Mouse (Mus musculus): ENCODE results near the gene Pdgfc. TPM values are rescaled to one million over a fixed set of nuclear protein-coding genes. Genes with fewer than 3 reads are reported as not detected.

Pdgfc gene
- total RNA-seq (2014; rRNA removed) (2.1 and 2.6 TPM in 2 replicates), polyA plus RNA-seq (2012; rRNA removed) (1.1 and 1.5 TPM in 2 replicates)

DNA sequence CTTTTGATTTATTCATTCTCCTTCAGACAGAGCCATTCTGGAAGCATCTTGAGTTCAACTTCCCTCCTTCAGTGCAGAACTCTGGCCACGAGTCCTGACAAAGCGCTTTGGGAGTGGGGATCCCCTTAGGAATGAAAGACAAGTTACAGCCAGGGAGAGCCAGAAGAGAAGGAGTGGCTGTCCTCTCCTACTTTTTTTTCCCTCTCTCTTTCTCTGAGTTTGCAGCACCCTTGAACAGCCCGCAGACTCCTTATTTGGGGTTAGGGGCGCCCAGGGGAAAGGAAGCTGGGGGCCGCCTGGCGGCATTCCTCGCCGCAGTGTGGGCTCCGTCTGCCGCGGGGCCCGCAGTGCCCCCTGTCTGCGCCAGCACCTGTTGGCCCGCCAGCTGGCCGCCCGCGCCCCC is at the start of gene Pdgfc:
Gene Pdgfc (plus strand): TSS at position 266 of the 403 bp plus-strand sequence.
- H3K9ac ChIP-seq (ENCODE audit: low read depth, low read length) = peak within 1 kb of the TSS; percentile 78
- no peaks in the 10 kb centered on the region; the same call in 1 of the 2 replicates for H3K4me1 ChIP-seq (ENCODE audit: control insufficient read depth, insufficient read depth, low read length)
- no peaks in the 10 kb centered on the region for H3K36me3 ChIP-seq (ENCODE audit: control insufficient read depth, insufficient read depth, low read length)
- no peaks in the 10 kb centered on the region for H3K27me3 ChIP-seq (ENCODE audit: control insufficient read depth, insufficient read depth, low read length)
- H3K79me2 ChIP-seq (ENCODE audit: control insufficient read depth, insufficient read depth, low read length) = no peaks in the 10 kb centered on the region
- H3K4me3 ChIP-seq (ENCODE audit: insufficient read depth, low read depth, low read length) = peak within 1 kb of the TSS; percentile 95
- 16% methylated on average over 17 of the region's 17 CpGs for WGBS
- no peak for DNase-seq (ENCODE audit: extremely low read depth, low read depth, low spot score)
- H3K27ac ChIP-seq (replicated peaks; ENCODE audit: insufficient read depth, low read depth, low read length) = peak within 1 kb of the TSS; percentile 73
- no peak for TF ChIP-seq POLR2A (IDR thresholded peaks at IDR 0.05; ENCODE audit: extremely low read depth, insufficient read depth, low read length)
- peak; percentile 13; the same call in 1 of the 2 replicates for TF ChIP-seq CTCF (IDR thresholded peaks at IDR 0.05; ENCODE audit: low read depth, low read length)

DNA sequence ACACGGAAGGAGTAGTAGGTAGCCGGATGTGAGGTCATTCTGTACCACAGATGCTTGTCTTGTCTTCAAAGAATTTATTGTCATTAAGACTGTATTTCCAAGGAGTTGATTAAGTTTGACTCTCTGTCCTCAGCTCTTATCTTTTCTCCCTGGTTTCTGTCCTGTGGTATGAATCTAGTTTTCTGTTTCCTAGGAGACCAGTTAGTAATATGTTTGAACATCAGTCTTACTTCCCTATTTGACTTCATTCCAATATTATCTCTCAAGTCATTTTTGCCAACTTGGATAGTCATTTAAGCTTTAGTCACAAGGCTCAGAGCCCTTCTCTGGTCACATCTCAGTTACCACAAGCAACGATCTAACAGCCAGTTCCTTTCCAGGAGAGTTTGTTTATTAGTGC is 27.0 kb upstream of the Pdgfc start:
- Histone ChIP-seq H3K4me1 (ENCODE audit: control insufficient read depth, insufficient read depth, low read length) (peaks cover 6% of the 10 kb centered on the region; the same call in 1 of the 2 replicates), H3K27ac (replicated peaks; ENCODE audit: insufficient read depth, low read depth, low read length) (peak overlapping the region; percentile 10; the same call in 1 of the 2 replicates), H3K27me3 (ENCODE audit: control insufficient read depth, insufficient read depth, low read length) (no peaks in the 10 kb centered on the region), H3K36me3 (ENCODE audit: control insufficient read depth, insufficient read depth, low read length) (no peaks in the 10 kb centered on the region), H3K79me2 (ENCODE audit: control insufficient read depth, insufficient read depth, low read length) (no peaks in the 10 kb centered on the region), H3K9ac (ENCODE audit: low read depth, low read length) (no peak overlapping the region), H3K4me3 (ENCODE audit: insufficient read depth, low read depth, low read length) (no peak overlapping the region)
- peak; percentile 34 for DNase-seq (ENCODE audit: extremely low read depth, low read depth, low spot score)
- WGBS = 65% methylated on average over 3 of the region's 3 CpGs
- TF ChIP-seq POLR2A (IDR thresholded peaks at IDR 0.05; ENCODE audit: extremely low read depth, insufficient read depth, low read length) = no peak
- TF ChIP-seq CTCF (IDR thresholded peaks at IDR 0.05; ENCODE audit: low read depth, low read length) = no peak

DNA sequence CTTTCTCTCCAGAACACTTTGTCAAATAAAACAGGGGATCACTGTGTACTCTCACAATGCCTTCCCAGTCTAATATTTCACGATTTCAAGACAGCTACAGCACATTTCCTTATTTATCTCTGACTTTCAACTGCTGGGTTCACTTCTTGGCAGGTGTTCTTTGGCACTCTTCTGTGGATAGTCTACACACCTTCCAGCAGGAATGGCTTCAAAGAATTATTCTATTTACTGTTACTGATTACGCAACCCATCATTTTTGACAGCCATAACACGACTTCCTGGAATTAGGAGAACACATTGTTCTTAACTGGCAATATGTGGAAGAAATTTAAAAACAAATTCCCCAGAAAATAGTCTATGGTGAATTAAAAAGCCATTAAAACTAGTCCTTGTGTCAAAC is 26.3 kb upstream of the Pdgfc start:
- no peak overlapping the region for H3K4me3 ChIP-seq (ENCODE audit: insufficient read depth, low read depth, low read length)
- H3K4me1 ChIP-seq (ENCODE audit: control insufficient read depth, insufficient read depth, low read length) = peaks cover 6% of the 10 kb centered on the region; the same call in 1 of the 2 replicates
- 0 out of 2 replicates have a peak overlapping the region, but pooled peaks have one; percentile 10 for H3K27ac ChIP-seq (replicated peaks; ENCODE audit: insufficient read depth, low read depth, low read length)
- TF ChIP-seq POLR2A (IDR thresholded peaks at IDR 0.05; ENCODE audit: extremely low read depth, insufficient read depth, low read length) (no peak), CTCF (IDR thresholded peaks at IDR 0.05; ENCODE audit: low read depth, low read length) (no peak)
- WGBS = 27% methylated on average over 3 of the region's 3 CpGs
- no peak overlapping the region for H3K9ac ChIP-seq (ENCODE audit: low read depth, low read length)
- no peaks in the 10 kb centered on the region for H3K36me3 ChIP-seq (ENCODE audit: control insufficient read depth, insufficient read depth, low read length)
- no peaks in the 10 kb centered on the region for H3K79me2 ChIP-seq (ENCODE audit: control insufficient read depth, insufficient read depth, low read length)
- DNase-seq (ENCODE audit: extremely low read depth, low read depth, low spot score) = peak; percentile 79
- no peaks in the 10 kb centered on the region for H3K27me3 ChIP-seq (ENCODE audit: control insufficient read depth, insufficient read depth, low read length)

DNA sequence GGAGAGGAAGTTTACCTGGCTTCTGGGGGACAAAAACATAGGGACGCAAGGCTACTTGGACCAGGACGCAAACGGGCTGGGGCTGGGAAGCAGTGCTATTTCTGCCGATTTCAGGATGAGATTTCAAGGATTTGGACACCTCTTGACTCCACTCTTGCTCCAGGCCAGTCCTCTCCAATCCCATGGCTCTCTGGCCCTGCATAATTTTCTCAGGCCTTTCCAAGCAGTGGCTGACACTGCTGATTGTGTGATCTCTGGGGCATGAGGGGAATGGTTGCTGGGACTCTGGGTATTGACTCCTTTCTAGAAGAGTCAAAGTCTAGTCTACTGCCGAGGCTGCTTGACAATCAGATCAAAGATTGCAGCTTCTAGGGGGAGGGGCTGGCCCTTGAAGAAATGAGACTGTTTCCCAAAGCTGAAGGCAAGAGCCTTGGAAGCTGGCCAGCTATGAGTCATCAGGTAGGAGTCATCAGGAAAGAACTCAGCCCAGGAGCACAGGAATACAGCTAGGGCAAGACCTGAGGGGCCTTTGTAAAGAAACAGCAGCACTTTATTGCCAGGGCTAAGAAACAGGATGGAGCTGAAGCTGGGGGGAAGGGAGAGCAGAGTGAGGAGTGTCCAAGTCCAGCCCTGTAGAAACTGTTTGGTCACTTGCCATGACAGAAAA is 18.7 kb upstream of the Pdgfc start:
- H3K9ac ChIP-seq (ENCODE audit: low read depth, low read length) = no peak overlapping the region
- 75% methylated on average over 5 of the region's 5 CpGs for WGBS
- no peaks in the 10 kb centered on the region for H3K79me2 ChIP-seq (ENCODE audit: control insufficient read depth, insufficient read depth, low read length)
- H3K4me3 ChIP-seq (ENCODE audit: insufficient read depth, low read depth, low read length) = no peak overlapping the region
- H3K27me3 ChIP-seq (ENCODE audit: control insufficient read depth, insufficient read depth, low read length) = no peaks in the 10 kb centered on the region
- TF ChIP-seq POLR2A (IDR thresholded peaks at IDR 0.05; ENCODE audit: extremely low read depth, insufficient read depth, low read length) (no peak), CTCF (IDR thresholded peaks at IDR 0.05; ENCODE audit: low read depth, low read length) (no peak)
- DNase-seq (ENCODE audit: extremely low read depth, low read depth, low spot score) = peak; percentile 29
- H3K36me3 ChIP-seq (ENCODE audit: control insufficient read depth, insufficient read depth, low read length) = no peaks in the 10 kb centered on the region
- 0 out of 2 replicates have a peak overlapping the region, but pooled peaks have one; percentile 10 for H3K27ac ChIP-seq (replicated peaks; ENCODE audit: insufficient read depth, low read depth, low read length)
- peaks cover 1% of the 10 kb centered on the region for H3K4me1 ChIP-seq (ENCODE audit: control insufficient read depth, insufficient read depth, low read length)

DNA sequence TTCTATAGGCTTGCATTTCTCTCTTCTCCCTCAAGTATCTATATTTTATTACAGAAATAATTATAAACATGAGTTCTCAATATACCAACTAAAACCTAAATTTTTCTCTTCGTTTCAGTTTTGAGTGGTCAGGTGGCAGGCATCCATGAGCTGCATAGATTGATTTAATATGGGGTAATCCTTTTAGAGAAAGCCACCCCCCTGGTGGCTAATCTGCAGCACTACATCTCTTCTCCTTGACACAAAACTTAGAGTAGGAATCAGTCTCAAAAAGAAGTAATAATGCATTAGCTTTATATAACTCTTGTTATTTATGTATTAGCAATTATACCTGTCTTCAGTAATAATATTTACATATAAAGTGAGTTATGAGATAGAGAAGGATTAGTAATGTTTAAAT is 16.2 kb upstream of the Pdgfc start:
- no peak overlapping the region for H3K27ac ChIP-seq (replicated peaks; ENCODE audit: insufficient read depth, low read depth, low read length)
- no peak for DNase-seq (ENCODE audit: extremely low read depth, low read depth, low spot score)
- 24% methylated on average over 1 of the region's 1 CpGs for WGBS
- H3K4me3 ChIP-seq (ENCODE audit: insufficient read depth, low read depth, low read length) = no peak overlapping the region
- TF ChIP-seq CTCF (IDR thresholded peaks at IDR 0.05; ENCODE audit: low read depth, low read length) (0 out of 2 replicates have a peak, but pooled peaks have one; percentile 26), POLR2A (IDR thresholded peaks at IDR 0.05; ENCODE audit: extremely low read depth, insufficient read depth, low read length) (no peak)
- no peaks in the 10 kb centered on the region for H3K79me2 ChIP-seq (ENCODE audit: control insufficient read depth, insufficient read depth, low read length)
- no peaks in the 10 kb centered on the region for H3K27me3 ChIP-seq (ENCODE audit: control insufficient read depth, insufficient read depth, low read length)
- H3K4me1 ChIP-seq (ENCODE audit: control insufficient read depth, insufficient read depth, low read length) = no peaks in the 10 kb centered on the region; the same call in 1 of the 2 replicates
- no peaks in the 10 kb centered on the region for H3K36me3 ChIP-seq (ENCODE audit: control insufficient read depth, insufficient read depth, low read length)
- no peak overlapping the region for H3K9ac ChIP-seq (ENCODE audit: low read depth, low read length)

GRCm38 (mm10) chr3:81021783-81022182 is 14.4 kb upstream of the Pdgfc start:
- Histone ChIP-seq H3K36me3 (ENCODE audit: control insufficient read depth, insufficient read depth, low read length) (no peaks in the 10 kb centered on the region), H3K79me2 (ENCODE audit: control insufficient read depth, insufficient read depth, low read length) (no peaks in the 10 kb centered on the region), H3K27ac (replicated peaks; ENCODE audit: insufficient read depth, low read depth, low read length) (no peak overlapping the region), H3K27me3 (ENCODE audit: control insufficient read depth, insufficient read depth, low read length) (no peaks in the 10 kb centered on the region), H3K4me1 (ENCODE audit: control insufficient read depth, insufficient read depth, low read length) (no peaks in the 10 kb centered on the region; the same call in 1 of the 2 replicates), H3K9ac (ENCODE audit: low read depth, low read length) (no peak overlapping the region), H3K4me3 (ENCODE audit: insufficient read depth, low read depth, low read length) (no peak overlapping the region)
- no peak for TF ChIP-seq CTCF (IDR thresholded peaks at IDR 0.05; ENCODE audit: low read depth, low read length)
- 87% methylated on average over 6 of the region's 6 CpGs for WGBS
- DNase-seq (ENCODE audit: extremely low read depth, low read depth, low spot score) = no peak

Data from liver, adult 2 months (tissue).